22 mouse cellular contexts compared by ENCODE assay signal in the genomic region with DNA sequence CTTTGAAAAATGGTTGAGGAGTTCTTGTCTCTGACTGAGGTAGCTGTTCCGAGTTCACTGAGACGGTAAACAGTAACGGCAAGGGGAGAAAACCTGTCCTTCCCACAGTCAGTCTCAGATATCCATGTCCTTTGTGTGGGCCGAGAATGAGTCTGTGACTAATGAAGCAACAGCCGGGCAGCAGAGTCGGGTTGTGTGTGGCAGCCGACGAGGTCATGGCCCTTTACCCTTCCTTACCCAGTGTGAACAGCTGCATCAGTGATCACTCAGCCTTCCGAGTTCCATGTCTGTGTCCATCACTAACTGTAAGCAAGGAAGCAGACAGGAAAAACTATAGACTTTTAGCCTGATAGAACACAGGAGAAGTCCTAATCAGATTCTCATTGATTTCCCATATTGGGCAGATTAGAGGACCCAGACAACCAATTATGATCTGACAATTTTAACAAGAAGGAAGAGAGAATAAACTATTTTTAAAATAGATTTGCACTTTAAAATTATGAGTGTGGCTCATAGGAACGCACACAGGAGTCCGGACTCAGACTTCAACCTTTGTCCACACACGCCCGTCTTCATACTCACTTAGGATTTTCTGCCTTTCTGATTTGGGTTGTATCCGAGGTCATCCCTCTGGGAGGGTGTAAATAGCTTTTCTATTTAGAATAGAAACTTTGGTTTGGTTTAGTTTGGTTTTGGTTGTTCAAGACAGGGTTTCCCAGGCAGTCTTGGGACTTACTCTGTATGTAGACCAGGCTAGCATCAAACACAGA. TPM values are rescaled to one million over a fixed set of nuclear protein-coding genes. Genes with fewer than 3 reads are reported as not detected.
A peak's percentile ranks its signal among the peaks of the same experiment; 100 is the strongest.
DNase-seq lines count a peak whose midpoint lies in the region; ATAC-seq and TF ChIP-seq lines count a peak whose summit lies in the region.
"Had no signal": no experiment of that assay in that cellular context is flagged by ENCODE, and none has a peak within 500 bp of the region (broad histone marks: within the 10 kb centered on the region; RNA-seq: fewer than 3 reads in every experiment).

No protein-coding gene starts in this region.

- no peaks in the 10 kb centered on the region for H3K79me2 ChIP-seq in C2C12 (ENCODE audit: control insufficient read depth, insufficient read depth)

- no peaks in the 10 kb centered on the region for H3K79me3 ChIP-seq in C2C12 (ENCODE audit: low read depth)

- peak overlapping the region; percentile 82 for H3K27ac ChIP-seq in kidney, adult 2 months (ENCODE audit: insufficient read depth, low read depth, low read length)
- H3K27ac ChIP-seq in limb, embryonic 15.5 days = no peak overlapping the region
- H3K27ac ChIP-seq: forebrain, embryonic 13.5 days; hindbrain, embryonic 15.5 days; liver, embryonic 14.5 days; macrophage; midbrain, embryonic 13.5 days; neural tube, embryonic 15.5 days; stomach, embryonic 15.5 days had no signal

- DNase-seq in adrenal gland, postnatal 14 days = peak; percentile 37
- no peak for DNase-seq in adrenal gland, postnatal 25 days
- peak; percentile 74 for DNase-seq in kidney, adult 2 months
- DNase-seq in kidney, adult 18-20 months = no peak
- DNase-seq in frontal cortex, adult 2 months (ENCODE audit: extremely low spot score in 1 of 2, low spot score in 1 of 2) = no peak
- DNase-seq in gastrocnemius, postnatal 14 days = no peak
- DNase-seq: cerebellum, postnatal 10 days; gastrocnemius, postnatal 10 days; right cerebral cortex, postnatal 25 days; thymus, adult 18-20 months; thymus, postnatal 4 days had no signal

- WGBS in kidney, adult 2 months = 46% methylated on average over 14 of the region's 14 CpGs
- WGBS in limb, embryonic 15.5 days = 65% methylated on average over 14 of the region's 14 CpGs

- intact Hi-C loops in gastrocnemius, postnatal 14 days (cut with DNase I; ENCODE audit: low total_unique reads) = no loop called here

- no peaks in the 10 kb centered on the region for H3K27me3 ChIP-seq in kidney, adult 2 months (replicated peaks; ENCODE audit: control insufficient read depth, insufficient read depth, low read length)
- no peaks in the 10 kb centered on the region for H3K27me3 ChIP-seq in C2C12 (ENCODE audit: control insufficient read depth, insufficient read depth, insufficient read length)
- H3K27me3 ChIP-seq in limb, embryonic 15.5 days = no peaks in the 10 kb centered on the region
- H3K27me3 ChIP-seq: CH12.LX; forebrain, embryonic 13.5 days; hindbrain, embryonic 15.5 days; midbrain, embryonic 13.5 days; neural tube, embryonic 15.5 days; stomach, embryonic 15.5 days had no signal

- H3ac ChIP-seq in C2C12 (ENCODE audit: control insufficient read depth, insufficient read length, low read depth) = no peak overlapping the region

- H3K4me3 ChIP-seq in kidney, adult 2 months (ENCODE audit: insufficient read depth, low read depth, low read length) = no peak overlapping the region
- no peak overlapping the region for H3K4me3 ChIP-seq in C2C12 (ENCODE audit: insufficient read depth, poor library complexity, severe bottlenecking)
- no peak overlapping the region for H3K4me3 ChIP-seq in limb, embryonic 15.5 days
- H3K4me3 ChIP-seq: forebrain, embryonic 13.5 days; hindbrain, embryonic 15.5 days; midbrain, embryonic 13.5 days; neural tube, embryonic 15.5 days; stomach, embryonic 15.5 days had no signal

- no peak for TF ChIP-seq CTCF in kidney, adult 2 months (conservative IDR thresholded peaks at IDR 0.05; ENCODE audit: insufficient read depth, insufficient read length, low read depth, low read length)
- TF ChIP-seq CTCF in C2C12 (IDR thresholded peaks at IDR 0.05; ENCODE audit: control insufficient read depth, insufficient read depth, insufficient read length) = no peak

- 0 out of 2 replicates have a peak, but pooled peaks have one; percentile 58 for ATAC-seq in limb, embryonic 15.5 days (ENCODE audit: insufficient number of reproducible peaks, low FRiP score, low TSS enrichment, low read depth)
- ATAC-seq: forebrain, embryonic 13.5 days; intestine, embryonic 16.5 days; midbrain, embryonic 13.5 days had no signal

- peaks cover 8% of the 10 kb centered on the region for H3K4me1 ChIP-seq in kidney, adult 2 months (ENCODE audit: control insufficient read depth, insufficient read depth, low read length)
- no peaks in the 10 kb centered on the region for H3K4me1 ChIP-seq in limb, embryonic 15.5 days
- H3K4me1 ChIP-seq: stomach, embryonic 15.5 days had no signal

- H3K9me3 ChIP-seq in limb, embryonic 15.5 days = no peaks in the 10 kb centered on the region
- H3K9me3 ChIP-seq: forebrain, embryonic 13.5 days; hindbrain, embryonic 15.5 days; midbrain, embryonic 13.5 days; neural tube, embryonic 15.5 days; stomach, embryonic 15.5 days had no signal

- no peaks in the 10 kb centered on the region for H3K36me3 ChIP-seq in kidney, adult 2 months (ENCODE audit: control insufficient read depth, insufficient read depth, low read length)
- peaks cover 20% of the 10 kb centered on the region for H3K36me3 ChIP-seq in C2C12 (ENCODE audit: control insufficient read depth, insufficient read depth)
- peaks cover 30% of the 10 kb centered on the region for H3K36me3 ChIP-seq in limb, embryonic 15.5 days
- H3K36me3 ChIP-seq: stomach, embryonic 15.5 days had no signal

- H3K9ac ChIP-seq in limb, embryonic 15.5 days = no peak overlapping the region
- H3K9ac ChIP-seq: forebrain, embryonic 13.5 days; hindbrain, embryonic 15.5 days; liver, embryonic 14.5 days; midbrain, embryonic 13.5 days; neural tube, embryonic 15.5 days; stomach, embryonic 15.5 days had no signal

- TF ChIP-seq POLR2A in kidney, adult 2 months (IDR thresholded peaks at IDR 0.05; ENCODE audit: low read depth, low read length) = no peak

- no peak overlapping the region for H3K4me2 ChIP-seq in limb, embryonic 15.5 days
- H3K4me2 ChIP-seq: forebrain, embryonic 13.5 days; hindbrain, embryonic 15.5 days; midbrain, embryonic 13.5 days; neural tube, embryonic 15.5 days; stomach, embryonic 15.5 days had no signal

TF ChIP-seq in C2C12, 6 proteins besides CTCF, POLR2A, EP300 and RAD21:
- no peak for TF ChIP-seq FOSL1 (IDR thresholded peaks at IDR 0.05; ENCODE audit: insufficient read depth, low read length, poor library complexity, severe bottlenecking)
- peak; percentile 93 for TF ChIP-seq MYOD1 (IDR thresholded peaks at IDR 0.05; ENCODE audit: control insufficient read depth, insufficient read length, low read depth)
TF ChIP-seq in C2C12: peak in this region for 1.

RNA-seq across cellular contexts. Expression of gene Pnma1, which starts 5.8 kb away (rescaled TPM):
- total RNA-seq in adrenal gland, postnatal 14 days (2021) = 0.30 and 0.44 TPM in 2 replicates
- total RNA-seq in adrenal gland, postnatal 25 days (2021) = 0.64 TPM in 1 of 2 replicates, not detected in the other
- 0.05 TPM in 1 of 2 replicates, not detected in the other for polyA plus RNA-seq in kidney, adult 2 months (2012; rRNA removed)
- polyA plus RNA-seq in C2C12 (2012; fragmentation: generic; extraction: Trizol) = 0.46 TPM
- 0.78 and 0.93 TPM in 2 replicates for polyA plus RNA-seq in limb, embryonic 15.5 days (2015; fragmentation: Nextera tagmentation; extraction: Ambion mirVana)
- 4.4 and 5.3 TPM in 2 replicates for polyA plus RNA-seq in frontal cortex, adult 2 months (2012; rRNA removed)
- total RNA-seq in gastrocnemius, postnatal 14 days (2021) = under 1 TPM; 0.23 to 0.24 TPM

RNA-seq across cellular contexts. Expression of gene Dnal1, which starts 28.3 kb away (rescaled TPM):
- 17.3 and 17.7 TPM in 2 replicates for total RNA-seq in adrenal gland, postnatal 14 days (2021)
- total RNA-seq in adrenal gland, postnatal 25 days (2021) = 11.9 and 20.7 TPM in 2 replicates
- 5.0 and 6.3 TPM in 2 replicates for polyA plus RNA-seq in kidney, adult 2 months (2012; rRNA removed)
- polyA plus RNA-seq in C2C12 (2012; fragmentation: generic; extraction: Trizol) = 4.7 TPM
- polyA plus RNA-seq in limb, embryonic 15.5 days (2015; fragmentation: Nextera tagmentation; extraction: Ambion mirVana) = 5.9 and 6.3 TPM in 2 replicates
- polyA plus RNA-seq in frontal cortex, adult 2 months (2012; rRNA removed) = 52.9 and 55.1 TPM in 2 replicates
- total RNA-seq in gastrocnemius, postnatal 14 days (2021) = 1 to 10 TPM; 7.0 to 7.3 TPM

RNA-seq across cellular contexts. Expression of gene Acot6, which starts 42.0 kb away (rescaled TPM):
- total RNA-seq in adrenal gland, postnatal 14 days (2021) = 4.7 and 5.5 TPM in 2 replicates
- 4.9 and 5.0 TPM in 2 replicates for total RNA-seq in adrenal gland, postnatal 25 days (2021)
- 6.9 and 7.1 TPM in 2 replicates for polyA plus RNA-seq in kidney, adult 2 months (2012; rRNA removed)
- 0.25 TPM for polyA plus RNA-seq in C2C12 (2012; fragmentation: generic; extraction: Trizol)
- polyA plus RNA-seq in limb, embryonic 15.5 days (2015; fragmentation: Nextera tagmentation; extraction: Ambion mirVana) = 1.0 and 1.7 TPM in 2 replicates
- 5.8 and 5.9 TPM in 2 replicates for polyA plus RNA-seq in frontal cortex, adult 2 months (2012; rRNA removed)
- total RNA-seq in gastrocnemius, postnatal 14 days (2021) = 1 to 10 TPM; 2.4 to 2.6 TPM

Comparison
In these comparisons a context has a peak if more than half of its experiments do, and no peak if none do; other contexts are left out.
1. DNase-seq: peak in adrenal gland, postnatal 14 days (single experiment) and kidney, adult 2 months (single experiment); none in adrenal gland, postnatal 25 days (single experiment), kidney, adult 18-20 months (single experiment), frontal cortex, adult 2 months (0 of 2) and gastrocnemius, postnatal 14 days (single experiment).